Mouse (Mus musculus): ENCODE measurements around the gene Cdk2ap2.
"Not testable (repeated sequence)": the region's sequence is repeated elsewhere in the genome, so short reads cannot be mapped to it uniquely, and the experiment has no call there.

The Cdk2ap2 gene

DNA sequence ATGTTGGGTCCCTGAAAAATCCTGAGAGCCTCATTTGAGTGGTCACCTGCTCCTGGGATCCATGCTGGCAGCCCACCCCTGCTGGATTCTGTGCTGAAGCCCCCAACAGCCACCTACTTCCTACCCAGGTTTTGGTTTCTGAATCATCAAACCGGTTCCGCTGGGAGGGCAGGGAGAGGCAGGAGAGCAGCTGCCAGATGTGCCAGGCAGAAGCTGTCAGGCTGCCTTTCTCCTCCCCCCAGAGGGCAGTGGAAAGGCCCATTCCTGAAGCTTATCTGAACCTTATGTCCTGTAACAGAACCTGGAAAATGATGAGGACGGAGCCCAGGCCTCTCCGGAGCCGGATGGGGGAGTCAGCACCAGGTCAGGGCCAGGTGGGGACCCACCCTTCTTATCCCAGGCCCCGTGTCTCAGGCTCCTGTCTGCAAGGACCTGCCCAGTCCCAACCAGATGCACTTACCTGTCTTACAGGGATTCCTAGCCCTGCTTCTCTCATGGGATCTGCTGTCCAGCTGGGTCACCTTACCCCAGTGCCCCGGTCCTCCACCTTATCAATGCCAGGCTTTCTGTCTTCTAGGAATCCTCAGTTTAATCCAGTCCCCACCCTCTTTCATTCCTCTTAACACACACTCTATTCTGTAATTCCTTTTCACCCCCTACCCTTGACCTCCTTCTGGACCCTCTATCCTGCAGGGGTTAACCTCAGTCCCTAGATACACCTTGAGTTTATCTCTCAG lies 29.9 kb downstream of the Cdk2ap2 start:
- in situ Hi-C loops (cut with MboI; ENCODE audit: unreplicated experiment in 2 of 2), result loop anchor here in 1 of 2 experiments (5.0 kb wide), 1 partner anchor 75 kb away; the partner anchor contains the start of gene Rad9a

DNA sequence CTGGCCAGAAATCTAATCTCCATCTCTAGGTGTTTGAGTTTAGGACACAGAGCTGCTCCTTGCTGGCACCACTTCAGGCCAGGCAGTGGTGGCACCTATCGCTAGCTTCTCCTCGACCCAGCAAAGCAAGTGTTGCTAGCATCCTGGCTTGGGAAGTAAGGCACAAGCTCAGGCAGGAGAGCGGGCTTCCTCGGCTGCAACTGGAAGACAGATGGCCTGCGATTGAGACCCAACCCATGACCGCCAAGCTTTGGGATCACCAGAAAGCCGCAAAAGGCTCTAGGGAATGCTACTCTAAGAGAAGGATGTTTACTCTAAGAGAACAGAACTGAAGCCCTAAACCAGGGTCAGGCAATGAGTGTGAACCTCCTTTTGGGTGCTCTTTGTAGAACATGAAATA lies 32.5 kb downstream of the Cdk2ap2 start:
- in situ Hi-C loops (cut with MboI; ENCODE audit: unreplicated experiment in 2 of 2), result loop anchor here in 1 of 2 experiments (5.0 kb wide), 1 partner anchor 73 kb away; the partner anchor contains the start of gene Rad9a

DNA sequence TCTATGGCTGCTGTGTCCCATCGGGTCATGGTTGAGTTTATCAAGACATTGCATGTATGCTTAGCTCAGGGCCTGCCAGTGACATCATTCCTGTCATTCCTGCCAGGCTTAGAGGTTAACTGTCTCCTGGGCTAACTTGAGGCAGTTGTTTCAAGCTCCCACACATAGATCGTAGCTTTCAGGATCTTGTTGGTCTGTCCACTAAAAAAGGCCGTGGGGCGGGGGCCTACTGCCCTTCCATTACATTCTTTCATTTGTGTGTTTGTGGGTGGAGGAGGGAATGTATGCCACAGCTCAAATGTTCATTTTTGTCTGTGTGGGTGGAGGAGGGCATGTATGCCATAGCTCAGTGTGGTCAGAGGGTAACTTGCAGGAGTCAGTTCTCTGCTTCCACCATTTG lies 33.1 kb downstream of the Cdk2ap2 start:
- in situ Hi-C loops (cut with MboI; ENCODE audit: unreplicated experiment in 2 of 2), result no loop called here

DNA sequence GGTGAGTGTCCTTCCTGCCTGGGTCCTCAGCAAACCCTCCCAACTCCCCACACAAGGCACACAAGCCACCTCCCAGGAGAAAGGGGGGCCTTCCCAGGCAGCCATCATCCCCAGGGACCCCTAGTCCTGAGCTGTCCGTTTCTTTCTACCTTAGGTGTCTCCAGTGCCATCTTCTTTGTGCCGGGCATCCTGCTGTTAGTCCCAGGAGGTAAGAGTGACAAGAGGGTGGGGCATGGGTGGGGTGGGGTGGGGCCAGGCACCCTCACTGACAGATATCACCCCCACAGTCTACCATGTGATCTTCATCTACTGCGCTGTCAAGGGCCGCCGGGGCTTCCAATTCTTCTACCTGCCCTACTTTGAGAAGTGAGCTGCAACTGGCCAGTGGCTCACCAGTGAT lies 34.1 kb downstream of the Cdk2ap2 start:
- in situ Hi-C loops (cut with MboI; ENCODE audit: unreplicated experiment in 2 of 2), result no loop called here

DNA sequence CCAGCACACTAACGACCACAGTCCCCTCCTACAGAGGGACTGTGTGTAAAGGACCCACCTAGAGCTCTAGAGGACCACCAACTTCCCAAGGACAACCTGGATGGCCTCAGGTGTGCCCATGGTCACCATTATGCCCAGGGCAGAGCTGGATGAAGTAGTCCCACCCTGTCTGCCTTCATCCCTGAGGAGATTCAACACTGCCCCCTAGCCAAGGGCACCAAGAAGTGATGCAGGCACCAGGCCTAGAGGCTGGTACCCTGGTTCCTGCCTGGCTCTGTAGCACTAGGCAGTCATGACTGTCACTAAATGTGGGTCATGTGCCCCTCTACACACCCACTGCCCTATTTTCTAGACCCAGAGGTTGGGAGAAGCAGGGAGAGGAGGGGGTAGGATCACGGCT lies 34.8 kb downstream of the Cdk2ap2 start:
- in situ Hi-C loops (cut with MboI; ENCODE audit: unreplicated experiment in 2 of 2), result no loop called here

DNA sequence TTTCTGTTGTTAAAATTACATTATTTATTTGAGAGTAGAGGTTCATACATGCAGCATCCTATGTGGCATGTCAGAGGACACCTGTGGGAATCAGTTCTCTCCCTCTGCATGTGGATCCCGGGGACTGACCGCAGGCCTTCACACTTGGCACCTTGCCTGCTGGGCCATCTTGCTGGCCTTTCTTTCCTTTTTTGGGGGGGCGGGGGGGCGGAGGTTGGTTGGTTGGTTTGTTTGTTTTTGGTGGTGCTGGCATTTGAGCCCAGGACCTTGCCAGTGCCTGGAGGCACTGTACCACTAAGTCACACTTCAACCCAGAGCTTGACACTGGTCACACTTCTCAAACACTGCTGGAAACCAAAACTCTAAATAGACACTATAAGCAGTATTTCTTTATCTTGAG lies 37.4 kb downstream of the Cdk2ap2 start:
- in situ Hi-C loops (cut with MboI; ENCODE audit: unreplicated experiment in 2 of 2), result no loop called here

DNA sequence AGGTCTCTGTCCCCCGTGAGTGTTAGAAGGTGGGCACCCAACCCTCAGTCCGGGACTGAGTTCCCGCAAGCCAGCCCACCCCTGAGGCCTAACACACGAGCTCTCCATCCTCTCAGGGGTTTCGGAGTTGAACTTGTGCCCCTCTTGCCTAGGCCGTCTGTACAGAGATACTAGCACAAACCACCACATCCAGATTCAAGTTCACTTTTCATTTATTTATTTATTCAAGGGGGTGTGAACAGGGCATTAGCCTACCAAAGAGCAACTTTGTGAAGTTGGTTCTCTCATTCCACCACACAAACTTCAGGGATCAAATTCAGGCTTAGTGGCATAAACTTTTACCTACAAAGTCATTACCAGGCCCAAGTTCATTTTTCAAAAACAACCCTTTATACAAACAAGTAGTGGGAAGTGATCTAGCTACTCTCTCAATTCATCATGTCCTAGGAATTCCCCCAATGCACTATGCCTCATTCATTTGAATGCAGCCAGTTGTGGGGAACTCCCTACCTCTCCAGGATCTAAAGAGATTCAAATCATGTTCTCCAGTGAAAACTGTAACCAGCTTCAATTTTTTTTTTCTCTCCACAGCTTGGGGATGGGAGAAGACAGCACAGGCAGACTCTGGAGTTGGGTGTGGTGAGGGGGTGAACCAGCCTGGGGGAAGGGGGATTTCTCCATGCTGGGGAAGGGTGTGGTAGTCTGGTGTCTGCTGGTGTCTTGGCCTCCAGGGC lies 38.4 kb downstream of the Cdk2ap2 start:
- in situ Hi-C loops (cut with MboI; ENCODE audit: unreplicated experiment in 2 of 2), result not testable (repeated sequence)

DNA sequence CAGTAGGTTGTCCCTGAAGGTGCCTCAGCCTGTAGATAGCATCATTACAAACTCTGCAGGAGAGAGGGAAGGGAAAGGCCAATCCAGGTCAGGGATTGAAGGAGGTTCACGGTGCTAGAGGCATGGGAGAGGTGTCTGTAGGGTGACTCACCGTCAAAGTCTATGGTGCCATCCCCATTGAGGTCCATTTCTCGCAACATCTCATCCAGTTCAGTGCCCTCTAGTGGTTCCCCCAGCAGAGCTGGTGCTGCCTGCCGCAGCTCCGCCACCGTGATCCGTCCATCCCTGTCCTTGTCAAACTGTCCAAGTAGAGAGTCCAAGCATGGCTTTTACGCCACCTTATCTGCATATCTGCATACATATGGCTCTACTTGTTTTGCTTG lies 39.0 kb downstream of the Cdk2ap2 start:
- in situ Hi-C loops (cut with MboI; ENCODE audit: unreplicated experiment in 2 of 2), result not testable (repeated sequence)

DNA sequence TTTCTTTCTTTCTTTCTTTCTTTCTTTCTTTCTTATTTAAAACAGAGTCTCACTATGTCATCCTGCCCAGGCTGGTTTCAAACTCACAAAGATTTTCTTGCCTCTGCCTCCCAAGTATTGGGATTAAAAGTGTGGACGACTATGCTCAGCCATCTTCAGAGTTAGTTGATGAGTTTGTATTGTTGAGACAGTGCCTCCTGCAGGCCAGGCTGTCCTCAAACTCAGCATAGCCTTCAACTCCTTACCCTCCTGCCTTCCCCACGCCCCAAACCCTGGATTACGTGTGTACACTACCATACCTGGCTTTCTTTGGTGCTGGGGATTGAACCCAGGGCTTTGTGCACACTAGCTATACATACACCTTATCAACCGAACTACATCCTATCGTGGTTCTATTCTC lies 39.5 kb downstream of the Cdk2ap2 start:
- in situ Hi-C loops (cut with MboI; ENCODE audit: unreplicated experiment in 2 of 2), result no loop called here

DNA sequence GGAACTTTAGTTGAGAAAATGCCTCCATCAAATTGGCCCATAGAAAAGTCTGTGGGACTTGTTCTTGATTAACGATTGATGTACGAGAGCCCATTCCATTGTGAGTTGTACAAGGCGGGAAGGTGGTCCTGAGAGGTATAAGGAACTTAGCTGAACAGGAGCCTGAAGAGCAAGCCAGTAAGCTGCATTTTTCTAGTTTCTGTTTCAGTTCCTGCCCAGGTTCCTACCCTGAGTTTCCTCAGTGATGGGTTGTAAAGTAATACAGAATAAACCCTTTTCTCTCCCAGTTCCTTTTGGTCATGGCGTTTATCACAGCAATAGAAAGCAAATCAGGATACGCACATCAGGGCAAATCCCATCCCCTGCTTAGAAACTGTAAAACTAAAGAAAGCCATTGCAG lies 40.9 kb downstream of the Cdk2ap2 start:
- in situ Hi-C loops (cut with MboI; ENCODE audit: unreplicated experiment in 2 of 2), result no loop called here

DNA sequence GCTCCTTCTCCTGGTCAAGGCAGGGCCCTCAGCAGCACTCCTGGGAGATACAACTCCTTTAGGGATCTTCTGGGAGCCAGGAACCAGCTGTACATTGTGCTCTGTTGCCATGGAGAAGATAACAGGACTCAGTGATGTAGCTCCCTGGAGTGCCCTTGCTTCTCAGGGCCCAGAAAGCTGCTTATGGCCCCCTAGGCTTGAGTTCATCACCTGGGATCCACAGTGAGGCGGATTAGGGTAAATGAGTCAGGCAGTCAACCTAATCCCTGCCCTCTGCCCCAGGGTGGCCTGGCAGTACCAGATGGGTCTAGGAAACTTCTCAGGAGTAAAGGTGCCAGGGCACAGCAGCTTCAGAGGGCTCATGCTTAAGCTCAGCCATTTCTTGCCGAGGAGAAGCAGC lies 42.5 kb downstream of the Cdk2ap2 start, which contains the start of gene Gpr152:
Gene Gpr152 (plus strand): TSS at position 342 of the 400 bp plus-strand sequence.
- in situ Hi-C loops (cut with MboI; ENCODE audit: unreplicated experiment in 2 of 2), result no loop called here

DNA sequence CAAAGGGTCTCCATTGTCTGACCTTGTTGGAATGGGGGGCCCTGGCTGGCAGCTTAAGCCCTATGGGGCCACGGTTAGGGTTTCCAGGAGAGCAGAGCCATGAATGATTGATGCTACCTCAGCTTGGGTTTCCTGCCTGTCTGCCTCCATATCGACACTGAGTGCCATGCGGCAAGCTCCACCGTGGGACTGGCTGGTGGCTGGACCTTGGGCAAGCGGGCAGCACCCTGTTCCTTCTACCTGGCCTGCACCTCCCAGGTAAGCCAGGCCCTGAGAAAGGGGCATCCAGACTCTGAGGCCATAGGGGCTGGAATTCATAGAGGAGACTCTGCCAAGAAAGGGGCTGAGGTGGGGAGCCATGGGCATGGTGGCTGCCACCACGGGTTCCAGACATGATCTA lies 43.2 kb downstream of the Cdk2ap2 start:
- in situ Hi-C loops (cut with MboI; ENCODE audit: unreplicated experiment in 2 of 2), result no loop called here

DNA sequence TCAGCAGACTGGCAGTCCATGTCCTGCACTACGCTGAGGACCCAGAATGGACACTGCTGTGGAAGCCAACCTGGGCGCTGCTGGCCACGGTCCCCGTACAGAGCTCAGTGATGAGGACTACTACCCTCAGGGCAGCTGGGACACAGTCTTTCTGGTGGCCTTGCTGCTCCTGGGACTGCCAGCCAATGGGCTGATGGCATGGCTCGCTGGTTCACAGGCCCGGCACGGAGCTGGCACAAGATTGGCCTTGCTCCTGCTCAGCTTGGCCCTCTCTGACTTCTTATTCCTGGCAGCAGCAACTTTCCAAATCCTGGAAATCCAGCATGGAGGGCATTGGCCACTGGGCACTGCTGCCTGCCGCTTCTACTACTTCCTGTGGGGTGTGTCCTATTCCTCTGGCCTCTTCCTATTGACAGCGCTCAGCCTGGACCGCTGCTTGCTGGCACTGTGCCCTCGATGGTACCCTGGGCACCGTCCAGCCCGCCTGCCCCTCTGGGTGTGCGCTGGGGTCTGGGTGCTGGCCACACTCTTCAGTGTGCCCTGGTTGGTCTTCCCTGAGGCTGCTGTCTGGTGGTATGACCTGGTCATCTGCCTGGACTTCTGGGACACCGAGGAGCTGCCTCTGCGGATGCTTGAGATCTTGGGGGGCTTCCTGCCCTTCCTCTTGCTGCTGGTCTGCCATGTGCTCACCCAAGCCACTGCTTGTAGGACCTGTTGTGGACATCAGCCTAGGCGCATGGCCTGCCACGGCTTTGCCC lies 45.6 kb downstream of the Cdk2ap2 start:
- in situ Hi-C loops (cut with MboI; ENCODE audit: unreplicated experiment in 2 of 2), result no loop called here

DNA sequence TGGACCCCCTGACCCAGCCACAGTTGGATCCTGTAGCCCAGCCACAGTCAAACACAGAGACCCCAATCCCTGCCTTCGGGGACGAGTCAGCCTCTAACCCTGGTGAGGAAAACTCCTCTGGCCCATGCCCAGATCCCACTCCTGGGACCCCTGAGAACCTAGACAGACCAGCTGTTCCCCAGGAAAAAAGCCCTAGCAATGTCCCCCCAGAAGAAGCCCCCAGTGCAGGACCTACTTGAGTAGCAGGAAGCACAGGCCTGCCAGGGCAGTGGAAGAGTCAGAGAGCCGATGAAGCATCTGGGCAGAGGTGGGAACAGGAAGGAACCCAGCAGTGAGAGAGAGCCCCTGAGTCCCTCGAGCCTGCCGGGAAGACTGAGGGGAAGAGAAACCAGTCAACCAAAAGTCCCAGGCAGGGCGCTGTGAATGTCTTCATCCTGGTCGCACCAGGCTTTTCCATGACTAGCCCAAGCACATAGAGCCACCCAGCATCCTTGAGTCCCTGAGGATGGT lies 46.8 kb downstream of the Cdk2ap2 start, which contains the start of gene Cabp4:
Gene Cabp4 (minus strand): TSS at position 275 of the 510 bp plus-strand sequence.
- in situ Hi-C loops (cut with MboI; ENCODE audit: unreplicated experiment in 2 of 2), result no loop called here

DNA sequence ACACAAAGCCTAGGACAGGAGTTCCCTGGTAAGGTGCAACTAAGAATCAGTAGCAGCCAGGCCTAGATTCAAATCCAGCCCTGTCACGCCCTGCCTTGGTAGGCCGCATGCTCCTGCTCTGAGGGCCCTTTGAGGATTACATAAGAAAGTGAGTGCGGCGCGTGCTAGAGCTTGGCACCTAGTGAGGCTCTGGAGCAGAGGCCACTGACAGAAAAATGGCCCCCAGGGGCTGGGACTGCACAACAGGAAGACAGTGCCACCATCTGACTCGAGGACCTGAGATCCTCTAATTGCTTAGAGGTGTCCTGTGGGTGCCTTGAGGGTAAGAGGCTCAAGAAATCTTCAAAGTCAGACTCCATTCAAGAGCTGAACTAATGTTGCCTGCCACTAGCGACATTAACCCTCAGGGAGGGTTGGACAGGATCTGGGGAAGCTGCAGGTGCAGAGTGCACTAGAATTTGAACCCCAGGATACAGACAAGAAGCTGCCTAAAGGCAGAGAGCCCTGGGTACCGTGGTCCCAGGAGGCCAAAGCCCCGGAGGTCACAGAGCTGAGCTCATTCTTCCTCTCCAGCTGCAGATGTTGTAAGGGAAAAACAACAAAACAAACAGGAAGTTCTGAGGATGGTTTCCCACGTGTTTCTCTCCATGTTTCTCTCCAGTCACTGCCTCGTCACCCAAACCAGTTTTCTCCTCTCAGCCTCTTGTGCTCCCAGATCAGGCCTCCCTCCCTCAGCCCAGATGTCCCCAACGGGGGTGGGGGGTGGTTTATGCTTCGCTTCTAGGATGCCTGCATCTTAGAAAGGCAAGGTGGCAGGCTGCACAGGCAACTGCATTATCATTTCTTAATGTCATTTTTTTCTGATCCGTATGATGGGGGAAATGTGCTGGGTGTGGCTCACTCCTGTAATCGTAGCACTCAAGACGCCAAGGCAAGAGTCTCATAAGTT lies 47.8 kb downstream of the Cdk2ap2 start:
- in situ Hi-C loops (cut with MboI; ENCODE audit: unreplicated experiment in 2 of 2), result no loop called here

DNA sequence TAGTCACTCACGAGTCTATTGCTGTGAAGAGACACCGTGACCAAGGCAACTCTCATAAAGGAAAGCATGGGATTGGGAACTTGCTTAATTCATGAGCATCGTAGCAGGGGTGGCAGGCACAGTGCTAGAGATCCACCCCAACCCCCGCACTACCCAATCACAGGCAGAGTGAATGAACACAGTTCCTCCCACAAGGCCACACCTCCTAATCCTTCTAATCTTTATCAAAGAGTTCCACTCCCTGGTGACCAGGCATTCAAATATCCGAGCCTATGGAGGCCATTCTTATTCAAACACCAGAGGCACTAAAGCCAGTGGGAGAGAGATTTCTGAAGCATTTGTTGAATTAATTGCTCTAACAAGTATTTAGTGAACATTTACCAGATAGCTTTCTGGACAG lies 49.0 kb downstream of the Cdk2ap2 start:
- in situ Hi-C loops (cut with MboI; ENCODE audit: unreplicated experiment in 2 of 2), result no loop called here

DNA sequence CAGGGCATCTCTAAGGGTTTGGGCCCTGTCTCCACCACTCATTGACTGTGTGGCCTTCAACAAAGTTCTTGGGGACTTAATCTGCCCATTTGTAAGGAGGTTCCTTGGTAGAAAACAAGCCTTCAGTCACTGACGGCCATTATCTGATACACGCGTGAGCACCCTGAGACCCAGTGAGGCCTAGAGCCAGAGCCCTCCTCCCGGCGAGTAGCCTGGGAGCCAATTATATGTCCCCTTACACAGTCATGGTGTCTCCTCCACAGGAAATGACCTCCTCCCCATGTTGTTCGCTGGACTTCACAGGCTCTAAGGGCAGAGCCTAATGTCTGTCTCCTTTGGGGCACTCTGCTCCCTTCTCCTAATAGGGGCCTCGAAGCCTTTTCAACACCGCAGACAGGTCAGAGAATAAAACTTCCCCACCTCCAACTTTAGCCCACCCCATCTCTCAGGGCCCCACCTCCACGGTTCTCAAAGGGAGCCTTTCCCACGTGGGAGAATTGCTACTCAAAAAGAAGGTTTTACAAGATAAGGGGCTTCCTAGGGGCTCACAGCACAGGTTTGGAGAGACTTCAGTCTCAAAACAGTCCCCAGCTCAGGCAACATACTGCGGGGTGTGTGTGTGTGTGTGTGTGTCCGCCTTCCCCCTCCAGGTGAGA lies 49.5 kb downstream of the Cdk2ap2 start:
- in situ Hi-C loops (cut with MboI; ENCODE audit: unreplicated experiment in 2 of 2), result no loop called here

DNA sequence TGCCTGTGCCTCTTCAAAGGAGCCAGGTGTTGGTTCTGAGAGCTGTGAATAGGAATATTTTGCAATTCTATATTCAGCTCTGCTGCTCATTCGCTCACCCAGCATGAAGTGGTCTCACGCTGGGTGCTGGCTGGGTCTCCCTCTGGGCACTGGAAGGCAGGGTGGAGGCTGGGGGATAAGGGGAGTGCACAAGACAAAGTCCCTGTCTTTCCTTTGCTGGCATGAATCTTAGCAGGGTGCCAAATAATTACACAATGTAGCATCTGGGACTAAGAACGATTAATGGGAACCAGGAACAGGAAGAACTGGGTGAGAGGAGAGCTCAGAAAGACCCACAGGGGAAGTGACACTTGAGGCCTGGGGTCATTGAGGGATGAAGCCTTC lies 50.0 kb downstream of the Cdk2ap2 start:
- in situ Hi-C loops (cut with MboI; ENCODE audit: unreplicated experiment in 2 of 2), result no loop called here

DNA sequence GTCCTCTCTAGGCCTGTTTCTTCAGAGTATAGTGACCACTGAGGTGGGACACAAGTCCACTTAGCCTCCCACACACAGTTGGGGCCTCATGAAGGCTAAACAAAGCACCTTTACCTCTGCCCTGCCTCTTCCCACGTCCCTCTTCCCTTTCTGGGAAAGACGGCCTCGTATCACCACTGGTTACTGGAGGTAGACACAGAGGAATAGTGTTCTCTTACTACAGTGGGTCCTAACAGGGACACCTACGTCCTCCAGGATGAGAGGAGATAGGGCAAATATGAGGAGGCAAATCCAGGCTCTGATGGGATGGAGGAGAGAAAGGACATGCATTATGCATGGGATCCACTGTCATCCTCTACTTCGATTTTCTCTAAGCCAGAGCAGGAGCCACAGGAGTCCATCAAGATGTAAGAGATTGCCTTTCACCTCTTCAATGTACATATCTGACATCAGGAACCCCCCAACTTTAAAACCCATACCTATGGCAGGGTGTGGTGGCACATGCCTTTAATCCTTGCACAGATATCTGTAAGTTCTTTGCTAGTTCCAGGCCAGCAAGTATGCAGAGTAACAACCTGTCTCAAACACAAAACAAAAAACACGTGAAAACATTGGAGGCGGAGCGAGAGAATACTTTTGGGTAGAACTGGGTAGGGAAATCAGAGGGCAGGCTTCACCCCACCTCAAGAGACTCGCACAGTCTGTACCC lies 51.0 kb downstream of the Cdk2ap2 start:
- in situ Hi-C loops (cut with MboI; ENCODE audit: unreplicated experiment in 2 of 2), result no loop called here
